ENCODE assay signal across 18 mouse cellular contexts in genomic region chr2:170535841-170536240, GRCm38 (mm10). TPM values are rescaled to one million over a fixed set of nuclear protein-coding genes. Genes with fewer than 3 reads are reported as not detected.
"Had no signal": no experiment of that assay in that cellular context is flagged by ENCODE, and none has a peak within 500 bp of the region (broad histone marks: within the 10 kb centered on the region; RNA-seq: fewer than 3 reads in every experiment).

No protein-coding gene starts in this region.

- H3K9ac ChIP-seq: liver, embryonic 15.5 days; midbrain, embryonic 15.5 days had no signal

- H3K36me3 ChIP-seq: liver, embryonic 15.5 days; midbrain, embryonic 15.5 days had no signal

- ATAC-seq: midbrain, embryonic 15.5 days had no signal

- H3K4me3 ChIP-seq: liver, embryonic 15.5 days; megakaryocyte, embryonic 14.5 days; midbrain, embryonic 15.5 days had no signal

- H3K4me2 ChIP-seq: liver, embryonic 11.5 days; liver, embryonic 15.5 days; midbrain, embryonic 15.5 days had no signal

- H3K9me3 ChIP-seq: liver, embryonic 15.5 days; megakaryocyte, embryonic 14.5 days; midbrain, embryonic 15.5 days had no signal

- H3K4me1 ChIP-seq: liver, embryonic 15.5 days; midbrain, embryonic 15.5 days had no signal

- H3K27me3 ChIP-seq: liver, embryonic 15.5 days; megakaryocyte, embryonic 14.5 days; midbrain, embryonic 15.5 days had no signal

- H3K27ac ChIP-seq: liver, embryonic 15.5 days; midbrain, embryonic 15.5 days had no signal

- DNase-seq: kidney, adult 8-10 months; kidney, postnatal 25 days; layer of hippocampus, postnatal 36 days; lung, adult 2 months; lung, postnatal 10 days; lung, postnatal 4 days; retina, postnatal 1 day; right cerebral cortex, postnatal 4 days; spleen, adult 18-20 months; thymus, adult 18-20 months; thymus, postnatal 14 days had no signal

RNA-seq across cellular contexts. Expression of gene Cyp24a1, which starts 38.9 kb away (rescaled TPM):
- total RNA-seq: layer of hippocampus, postnatal 36 days; left cerebral cortex, adult 8-10 months; left cerebral cortex, postnatal 25 days had no signal
- polyA plus RNA-seq: liver, embryonic 11.5 days; liver, embryonic 15.5 days; lung, adult 2 months; stomach, embryonic 14.5 days had no signal
